Mouse (Mus musculus): Measurements from ENCODE around the gene Taf5l.

GRCm38 (mm10) chr8:123949686-123949986 is 71.6 kb downstream of the Taf5l start:
- TF ChIP-seq EP300 (optimal IDR thresholded peaks at IDR 0.05) (no peak), CTCF (IDR thresholded peaks at IDR 0.05; ENCODE audit: low read depth) (no peak)
